Mouse (Mus musculus): Measurements from ENCODE around the gene Cradd. TPM values are rescaled to one million over a fixed set of nuclear protein-coding genes. Genes with fewer than 3 reads are reported as not detected.

Gene Cradd
- total RNA-seq, 2 experiments from 2014 or later, result 7.1 to 7.8 TPM

GRCm38 (mm10) chr10:95227590-95227989 is 96.3 kb downstream of the Cradd start:
- DNase-seq (ENCODE audit: extremely low spot score in 1 of 2, low spot score in 2 of 2), result no peak
- intact Hi-C loops (cut with DNase I), result no loop called here

GRCm38 (mm10) chr10:95226772-95227171 is 97.2 kb downstream of the Cradd start:
- intact Hi-C loops (cut with DNase I), result no loop called here
- DNase-seq (ENCODE audit: extremely low spot score in 1 of 2, low spot score in 2 of 2), result no peak

GRCm38 (mm10) chr10:95225006-95225405 is 98.9 kb downstream of the Cradd start:
- intact Hi-C loops (cut with DNase I), result no loop called here
- DNase-seq (ENCODE audit: extremely low spot score in 1 of 2, low spot score in 2 of 2), result no peak

DNA sequence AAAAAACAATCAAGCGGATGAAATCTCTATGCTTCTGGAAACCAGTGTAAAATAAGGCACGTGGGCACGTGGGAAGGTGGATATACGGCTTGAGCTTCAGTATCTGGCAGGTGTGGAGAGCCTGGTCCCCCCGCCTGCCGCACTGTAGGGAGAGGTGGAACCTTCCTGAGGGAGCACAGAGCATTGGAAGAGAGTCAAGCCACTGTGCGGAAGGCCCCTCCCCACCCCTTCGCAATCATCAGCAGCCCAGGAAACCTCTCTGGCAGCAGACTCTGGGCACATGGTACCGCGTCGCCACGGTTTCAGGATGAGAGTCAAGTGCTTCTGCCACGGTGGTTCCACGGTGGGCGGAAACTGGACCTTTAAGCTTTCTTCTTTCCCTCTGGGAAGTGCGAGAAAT is 100.7 kb downstream of the Cradd start:
- no peak for DNase-seq (ENCODE audit: extremely low spot score in 1 of 2, low spot score in 2 of 2)
- intact Hi-C loops (cut with DNase I), result no loop called here

GRCm38 (mm10) chr10:95221914-95222313 is 102.0 kb downstream of the Cradd start:
- no peak for DNase-seq (ENCODE audit: extremely low spot score in 1 of 2, low spot score in 2 of 2)
- intact Hi-C loops (cut with DNase I), result no loop called here

DNA sequence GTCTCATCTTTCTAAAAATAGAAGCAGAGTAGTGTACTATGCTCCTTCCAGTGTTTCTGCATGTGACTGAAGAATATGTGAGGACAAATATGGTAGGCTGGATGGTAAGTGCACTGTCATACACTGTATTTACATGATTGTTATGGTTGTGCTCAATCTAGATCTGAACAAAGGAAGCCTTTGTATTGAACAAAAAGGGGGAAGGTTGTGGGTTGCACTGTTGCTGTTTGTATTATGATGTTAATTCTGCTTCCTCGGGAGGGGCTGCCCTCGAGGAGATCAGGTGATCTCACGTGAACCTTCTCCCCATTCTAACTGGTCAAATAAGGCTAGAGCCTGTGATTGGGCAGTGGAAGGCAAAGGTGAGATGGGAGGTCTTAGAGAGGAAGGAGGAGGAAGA is 103.4 kb downstream of the Cradd start:
- intact Hi-C loops (cut with DNase I), result no loop called here
- no peak for DNase-seq (ENCODE audit: extremely low spot score in 1 of 2, low spot score in 2 of 2)

GRCm38 (mm10) chr10:95218683-95219060 is 105.3 kb downstream of the Cradd start:
- intact Hi-C loops (cut with DNase I), result no loop called here

GRCm38 (mm10) chr10:95217956-95218682 is 105.8 kb downstream of the Cradd start:
- intact Hi-C loops (cut with DNase I), result no loop called here
- DNase-seq (ENCODE audit: extremely low spot score in 1 of 2, low spot score in 2 of 2), result peak in 1 of 2 experiments; percentile 65

More at GRCm38 (mm10) chr10:95218683-95219060, 105.3 kb downstream of the Cradd start:
- DNase-seq (ENCODE audit: extremely low spot score in 1 of 2, low spot score in 2 of 2), result no peak

- DNase-seq (ENCODE audit: extremely low spot score in 1 of 2, low spot score in 2 of 2), result no peak
- intact Hi-C loops (cut with DNase I), result no loop called here
Observed at GRCm38 (mm10) chr10:95215324-95215723, 108.6 kb downstream of the Cradd start.

GRCm38 (mm10) chr10:95213820-95214219 is 110.1 kb downstream of the Cradd start:
- intact Hi-C loops (cut with DNase I), result no loop called here
- no peak for DNase-seq (ENCODE audit: extremely low spot score in 1 of 2, low spot score in 2 of 2)

GRCm38 (mm10) chr10:95213311-95213710 is 110.6 kb downstream of the Cradd start:
- no peak for DNase-seq (ENCODE audit: extremely low spot score in 1 of 2, low spot score in 2 of 2)
- intact Hi-C loops (cut with DNase I), result no loop called here

- intact Hi-C loops (cut with DNase I), result no loop called here
- DNase-seq (ENCODE audit: extremely low spot score in 1 of 2, low spot score in 2 of 2), result no peak
Observed at GRCm38 (mm10) chr10:95211660-95212059, 112.3 kb downstream of the Cradd start.

GRCm38 (mm10) chr10:95210664-95211372 is 113.1 kb downstream of the Cradd start:
- intact Hi-C loops (cut with DNase I), result no loop called here

DNA sequence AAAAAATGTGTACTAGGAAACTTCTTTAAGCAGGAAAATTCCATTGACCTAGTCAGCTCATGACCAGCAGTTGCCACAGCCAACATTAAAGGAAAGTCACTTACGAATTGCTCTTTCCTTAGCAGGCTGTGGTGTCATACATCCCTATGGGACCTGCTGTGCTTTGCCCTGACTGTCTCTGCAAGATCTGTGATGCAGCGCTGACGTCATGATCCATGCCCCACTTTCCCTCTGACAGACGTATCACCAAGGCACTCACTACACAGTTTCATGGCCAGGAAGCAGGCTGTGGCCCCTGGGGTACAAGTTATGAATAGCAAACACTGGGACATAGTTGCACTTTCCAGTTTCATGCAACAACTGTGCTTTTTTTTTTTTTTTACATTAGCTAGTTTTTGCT is 113.8 kb downstream of the Cradd start:
- intact Hi-C loops (cut with DNase I), result no loop called here
- DNase-seq (ENCODE audit: extremely low spot score in 1 of 2, low spot score in 2 of 2), result no peak

More at GRCm38 (mm10) chr10:95210664-95211372, 113.1 kb downstream of the Cradd start:
- DNase-seq (ENCODE audit: extremely low spot score in 1 of 2, low spot score in 2 of 2), result no peak

GRCm38 (mm10) chr10:95207423-95207822 is 116.5 kb downstream of the Cradd start:
- intact Hi-C loops (cut with DNase I), result no loop called here
- DNase-seq (ENCODE audit: extremely low spot score in 1 of 2, low spot score in 2 of 2), result no peak

DNA sequence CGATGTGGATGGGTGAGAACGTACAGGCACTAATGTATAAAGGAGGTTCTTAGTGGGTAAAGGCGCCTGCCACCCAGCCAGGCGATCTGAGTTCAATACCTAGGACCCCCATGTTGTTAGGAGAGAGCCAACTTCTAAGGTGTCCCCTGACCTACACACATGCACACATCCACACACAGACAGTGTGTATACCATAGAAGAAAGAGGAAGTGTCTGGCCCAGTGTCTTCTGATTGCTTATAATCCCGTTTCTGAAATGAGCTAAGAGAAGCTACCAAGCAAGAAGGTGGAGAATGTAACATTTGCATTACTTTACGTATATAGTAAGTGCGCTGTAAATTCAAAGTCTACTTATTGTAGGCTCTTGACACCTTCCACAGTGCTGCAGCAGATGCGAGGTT is 122.4 kb downstream of the Cradd start:
- intact Hi-C loops (cut with DNase I), result no loop called here
- DNase-seq (ENCODE audit: extremely low spot score in 1 of 2, low spot score in 2 of 2), result no peak

DNA sequence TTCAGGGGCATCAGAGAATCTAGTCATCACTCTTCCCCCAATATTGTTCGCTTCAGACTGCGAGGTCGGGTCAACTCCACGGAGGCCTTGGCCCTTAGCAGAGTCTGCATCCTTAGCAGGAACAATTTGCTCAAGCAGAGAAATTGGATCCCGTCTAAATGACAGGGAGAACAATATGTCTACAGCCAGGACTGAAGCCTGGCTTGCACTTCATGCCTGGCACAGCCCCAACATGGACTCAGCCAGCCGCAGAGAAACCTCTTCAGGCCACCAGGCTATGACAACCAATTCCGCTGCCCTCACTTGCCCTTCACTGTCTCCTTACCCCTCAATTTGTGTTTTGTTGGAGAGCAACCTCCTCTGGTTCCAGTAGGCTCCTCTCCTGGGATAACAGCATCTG is 123.6 kb downstream of the Cradd start:
- no peak for DNase-seq (ENCODE audit: extremely low spot score in 1 of 2, low spot score in 2 of 2)

GRCm38 (mm10) chr10:95199541-95200269 is 124.2 kb downstream of the Cradd start:
- intact Hi-C loops (cut with DNase I), result no loop called here

More for the DNA sequence above, 123.6 kb downstream of the Cradd start:
- intact Hi-C loops (cut with DNase I), result no loop called here

DNA sequence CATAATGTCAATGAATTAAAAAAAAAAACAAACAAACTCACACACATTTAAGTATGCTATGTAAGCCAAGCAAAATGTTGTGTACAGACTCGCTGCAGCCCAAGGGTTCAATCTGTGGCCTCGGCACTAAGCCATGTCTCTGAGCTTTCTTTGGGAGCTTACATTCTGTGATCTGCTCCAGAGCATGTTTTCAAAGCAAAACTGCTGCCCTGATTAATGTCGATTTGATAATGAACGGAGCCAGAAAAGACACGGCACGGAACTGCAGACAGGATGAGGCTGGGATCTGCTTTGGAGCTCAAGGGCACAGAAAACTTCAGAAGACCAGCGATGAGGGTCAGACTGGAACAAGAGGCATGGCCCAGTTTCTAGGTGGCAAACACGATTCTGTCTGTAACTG is 126.6 kb downstream of the Cradd start:
- intact Hi-C loops (cut with DNase I), result no loop called here
- no peak for DNase-seq (ENCODE audit: extremely low spot score in 1 of 2, low spot score in 2 of 2)

More at GRCm38 (mm10) chr10:95199541-95200269, 124.2 kb downstream of the Cradd start:
- DNase-seq (ENCODE audit: extremely low spot score in 1 of 2, low spot score in 2 of 2), result no peak

GRCm38 (mm10) chr10:95195719-95196118 is 128.2 kb downstream of the Cradd start:
- intact Hi-C loops (cut with DNase I), result no loop called here
- no peak for DNase-seq (ENCODE audit: extremely low spot score in 1 of 2, low spot score in 2 of 2)

Measured in left cerebral cortex, postnatal 10 days (tissue).